Mouse (Mus musculus): ENCODE results near the gene Cbx1.
"Not testable (repeated sequence)": the region's sequence is repeated elsewhere in the genome, so short reads cannot be mapped to it uniquely, and the experiment has no call there.

Cbx1 gene

DNA sequence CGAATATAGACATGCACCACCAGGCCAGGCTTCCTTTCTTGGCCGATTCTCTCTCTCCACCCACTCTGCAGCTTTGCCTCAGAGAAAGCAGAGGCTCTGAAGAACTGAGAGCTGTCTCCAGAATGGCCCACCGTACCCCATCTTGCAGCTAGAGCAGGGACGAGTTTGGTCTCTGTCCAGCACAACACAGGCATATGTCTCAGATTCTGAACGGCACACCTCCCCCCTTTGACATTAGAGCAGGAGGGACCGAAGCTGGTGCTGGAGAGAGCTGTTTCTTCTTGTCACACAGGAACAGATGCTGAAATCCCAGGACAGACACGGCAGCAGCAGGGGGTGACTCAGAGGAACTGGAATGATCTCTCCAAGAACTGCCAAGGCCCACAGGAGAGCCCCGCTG, 51.4 kb downstream of the Cbx1 start:
- no peak for DNase-seq

DNA sequence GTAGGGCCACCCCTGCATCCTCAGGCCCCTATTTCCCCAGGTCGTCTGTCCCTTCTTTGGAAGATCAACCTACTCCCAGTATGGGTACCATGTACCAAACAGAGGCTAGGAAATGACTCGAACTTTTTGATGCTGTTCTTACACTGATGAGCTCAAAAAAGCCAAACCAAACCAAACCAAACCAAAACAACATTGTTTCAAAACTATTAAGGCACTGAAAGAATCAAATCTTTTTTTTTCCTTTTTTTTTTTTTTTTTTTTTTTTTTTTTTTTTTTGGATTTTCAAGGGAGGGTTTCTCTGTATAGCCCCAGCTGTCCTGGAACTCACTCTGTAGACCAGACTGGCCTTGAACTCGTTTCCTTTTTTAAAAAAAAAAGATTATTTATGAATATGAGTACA, 54.7 kb downstream of the Cbx1 start:
- DNase-seq, result no peak

DNA sequence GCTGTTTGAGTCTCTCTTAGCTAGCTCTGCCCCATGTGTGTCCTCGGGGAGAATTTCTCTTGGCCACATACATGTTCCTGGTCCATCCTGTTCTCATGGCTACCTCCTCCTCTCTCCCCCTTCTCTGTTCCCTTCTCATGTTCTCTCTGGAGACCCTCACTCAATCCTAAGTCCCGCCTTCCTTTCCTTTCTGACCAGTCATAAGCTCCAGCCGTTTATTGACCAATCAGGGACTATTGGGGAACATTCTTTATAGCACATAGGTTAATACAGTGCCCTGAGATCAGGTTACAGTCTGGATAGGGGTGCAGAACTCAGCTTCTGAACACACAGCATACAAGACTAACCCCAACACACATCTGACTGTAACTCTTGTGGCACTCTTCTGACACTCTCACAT, 58.3 kb downstream of the Cbx1 start:
- no peak for DNase-seq

DNA sequence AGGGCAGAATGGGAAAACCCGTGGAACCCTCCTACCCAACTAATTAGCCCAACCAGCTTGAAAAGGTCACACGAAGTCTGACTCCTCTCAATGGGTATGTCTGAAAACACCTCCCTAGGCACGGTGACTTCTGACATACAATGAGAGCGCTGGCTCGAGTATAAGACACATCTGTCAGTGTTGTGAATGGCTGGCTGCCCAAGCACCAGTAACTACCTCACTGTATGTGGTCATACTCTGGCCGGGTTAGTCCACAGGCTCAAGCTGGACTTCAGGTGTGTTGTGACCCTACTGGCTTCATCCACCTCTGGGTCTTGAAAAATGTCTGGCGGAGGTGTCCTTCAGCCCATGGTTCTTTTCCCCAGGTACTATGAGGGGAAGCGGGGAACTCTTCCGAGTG, 59.8 kb downstream of the Cbx1 start:
- DNase-seq, result no peak

DNA sequence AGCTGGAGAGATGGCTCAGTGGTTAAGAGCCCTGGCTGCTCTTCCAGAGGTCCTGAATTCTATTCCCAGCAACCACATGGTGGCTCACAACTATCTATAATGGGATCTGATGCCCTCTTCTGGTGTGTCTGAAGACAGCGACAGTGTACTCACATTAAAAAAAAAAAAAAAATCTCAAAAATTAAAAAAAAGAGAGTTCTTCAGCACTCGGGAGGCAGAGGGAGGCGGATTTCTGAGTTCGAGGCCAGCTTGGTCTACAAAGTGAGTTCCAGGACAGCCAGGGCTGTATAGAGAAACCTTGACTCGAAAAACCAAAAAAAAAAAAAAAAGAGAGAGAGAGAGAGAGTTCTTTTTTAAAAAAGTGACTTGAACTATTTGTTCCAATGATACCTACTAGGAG, 60.2 kb downstream of the Cbx1 start:
- DNase-seq, result not testable (repeated sequence)

DNA sequence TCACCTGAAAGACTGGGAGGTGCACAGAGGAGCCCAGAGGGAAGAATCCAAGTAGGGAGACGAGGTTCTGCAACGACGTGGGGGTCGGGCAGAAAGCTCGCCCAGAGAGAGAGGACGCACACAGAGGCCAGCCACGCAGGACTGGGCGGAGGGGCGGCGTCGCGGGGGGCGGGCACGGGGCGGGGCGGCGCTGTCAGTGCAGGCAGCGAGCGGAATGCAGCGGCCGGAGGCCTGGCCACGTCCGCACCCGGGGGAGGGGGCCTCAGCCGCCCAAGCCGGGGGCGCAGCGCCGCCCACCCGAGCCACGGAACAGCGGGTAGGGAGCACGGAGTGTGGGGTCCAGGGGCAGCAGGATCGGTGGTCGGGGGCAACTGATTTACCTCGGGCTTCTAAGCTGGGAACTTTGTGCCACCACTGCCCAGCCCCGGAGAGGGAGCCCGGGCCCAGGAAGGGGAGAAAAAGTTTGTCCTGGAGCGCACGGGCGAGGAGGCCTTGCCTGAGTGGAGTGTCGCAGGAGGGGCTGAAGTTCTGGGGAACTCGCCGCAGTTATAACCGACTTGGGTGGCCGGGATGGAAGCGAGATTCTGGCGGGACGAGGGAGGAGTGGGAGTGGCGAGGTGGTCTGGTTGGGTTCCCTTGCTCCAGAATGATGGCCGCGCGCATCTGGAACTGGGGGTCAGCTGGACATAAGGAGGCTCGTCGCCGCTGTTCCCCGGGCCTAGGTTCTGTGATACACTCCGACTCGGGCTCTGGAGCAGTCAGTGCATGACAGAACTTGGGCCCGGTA, 60.9 kb downstream of the Cbx1 start, which contains the start of gene Copz2:
Gene Copz2 (plus strand): TSS at position 190 of the 787 bp plus-strand sequence.
- peak; percentile 67 for DNase-seq

DNA sequence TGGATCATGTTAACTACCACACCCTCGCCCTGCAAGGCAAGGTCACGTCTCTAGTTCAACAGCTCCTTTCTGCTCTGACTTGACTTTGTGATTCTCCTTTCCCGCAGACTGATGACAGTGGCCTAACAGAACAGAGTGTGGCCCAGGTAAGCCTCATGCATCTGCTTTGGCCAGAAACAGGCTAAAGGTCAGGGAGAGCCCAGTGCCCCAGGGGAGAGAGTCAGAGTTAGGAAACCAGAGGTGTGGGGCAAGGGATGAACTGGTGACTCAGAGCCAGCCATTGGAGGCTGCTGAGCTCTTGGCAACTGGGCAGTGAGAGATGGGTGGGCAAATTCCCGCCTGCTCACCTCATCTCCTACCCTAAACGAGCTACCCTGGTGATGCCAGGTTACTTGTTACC, 68.5 kb downstream of the Cbx1 start:
- DNase-seq, result no peak

Data from liver (tissue).